Comparison of ENCODE assay signal across 13 mouse cellular contexts in genomic region chr11:32550102-32550501, GRCm38 (mm10). TPM values are rescaled to one million over a fixed set of nuclear protein-coding genes. Genes with fewer than 3 reads are reported as not detected.
A peak's percentile ranks its signal among the peaks of the same experiment; 100 is the strongest.
DNase-seq lines count a peak whose midpoint lies in the region; ATAC-seq and TF ChIP-seq lines count a peak whose summit lies in the region.
"Had no signal": no experiment of that assay in that cellular context is flagged by ENCODE, and none has a peak within 500 bp of the region (broad histone marks: within the 10 kb centered on the region; RNA-seq: fewer than 3 reads in every experiment).

No protein-coding gene starts in this region.

- no peaks in the 10 kb centered on the region for H3K36me3 ChIP-seq in embryonic facial prominence, embryonic 14.5 days (ENCODE audit: control insufficient read depth, insufficient read depth, low read length)
- no peaks in the 10 kb centered on the region for H3K36me3 ChIP-seq in embryonic facial prominence, embryonic 10.5 days (replicated peaks)
- no peaks in the 10 kb centered on the region for H3K36me3 ChIP-seq in hindbrain, embryonic 12.5 days
- no peaks in the 10 kb centered on the region for H3K36me3 ChIP-seq in hindbrain, embryonic 14.5 days (replicated peaks; ENCODE audit: control insufficient read depth, insufficient read depth)
- H3K36me3 ChIP-seq in C2C12 (ENCODE audit: control insufficient read depth, insufficient read depth): peaks cover 2% of the 10 kb centered on the region
- no peaks in the 10 kb centered on the region for H3K36me3 ChIP-seq in limb, embryonic 14.5 days (ENCODE audit: control insufficient read depth, insufficient read depth, low read length)
- H3K36me3 ChIP-seq: heart, embryonic 15.5 days had no signal

- no peaks in the 10 kb centered on the region for H3K9me3 ChIP-seq in embryonic facial prominence, embryonic 14.5 days (ENCODE audit: control insufficient read depth, low read length)
- H3K9me3 ChIP-seq in embryonic facial prominence, embryonic 10.5 days: no peaks in the 10 kb centered on the region
- no peaks in the 10 kb centered on the region for H3K9me3 ChIP-seq in hindbrain, embryonic 12.5 days (replicated peaks)
- H3K9me3 ChIP-seq in hindbrain, embryonic 14.5 days (ENCODE audit: control insufficient read depth, low read length): no peaks in the 10 kb centered on the region
- H3K9me3 ChIP-seq in limb, embryonic 14.5 days (ENCODE audit: control insufficient read depth, low read length): no peaks in the 10 kb centered on the region
- H3K9me3 ChIP-seq: heart, embryonic 15.5 days had no signal

- ATAC-seq in embryonic facial prominence, embryonic 14.5 days (ENCODE audit: low read depth): peak; percentile 24; the same call in 1 of the 2 replicates
- 0 out of 2 replicates have a peak, but pooled peaks have one; percentile 24 for ATAC-seq in hindbrain, embryonic 12.5 days (ENCODE audit: low FRiP score)
- ATAC-seq in hindbrain, embryonic 14.5 days (ENCODE audit: low FRiP score): no peak
- ATAC-seq in limb, embryonic 14.5 days (ENCODE audit: low FRiP score, low read depth): peak; percentile 28; the same call in 1 of the 2 replicates

- no peak overlapping the region for H3K9ac ChIP-seq in embryonic facial prominence, embryonic 14.5 days (ENCODE audit: low read depth, low read length)
- no peak overlapping the region for H3K9ac ChIP-seq in hindbrain, embryonic 12.5 days
- H3K9ac ChIP-seq in hindbrain, embryonic 14.5 days: no peak overlapping the region
- no peak overlapping the region for H3K9ac ChIP-seq in limb, embryonic 14.5 days (ENCODE audit: low read depth, low read length, severe bottlenecking)
- H3K9ac ChIP-seq: heart, embryonic 15.5 days; liver, embryonic 14.5 days had no signal

- no peak overlapping the region for H3ac ChIP-seq in C2C12 (ENCODE audit: control insufficient read depth, insufficient read length, low read depth)

- peaks cover 15% of the 10 kb centered on the region for H3K79me3 ChIP-seq in C2C12 (ENCODE audit: low read depth)

- peaks cover 70% of the 10 kb centered on the region for H3K79me2 ChIP-seq in C2C12 (ENCODE audit: control insufficient read depth, insufficient read depth)

- TF ChIP-seq CTCF in C2C12 (IDR thresholded peaks at IDR 0.05; ENCODE audit: control insufficient read depth, insufficient read depth, insufficient read length): no peak

- 63% methylated on average over 4 of the region's 4 CpGs for WGBS in embryonic facial prominence, embryonic 14.5 days
- WGBS in embryonic facial prominence, embryonic 10.5 days: 58% methylated on average over 4 of the region's 4 CpGs
- WGBS in hindbrain, embryonic 12.5 days: 32% methylated on average over 4 of the region's 4 CpGs
- WGBS in hindbrain, embryonic 14.5 days: 33% methylated on average over 4 of the region's 4 CpGs
- WGBS in limb, embryonic 14.5 days: 53% methylated on average over 4 of the region's 4 CpGs

- H3K4me1 ChIP-seq in embryonic facial prominence, embryonic 14.5 days (ENCODE audit: control insufficient read depth, insufficient read depth, low read length): peaks cover 37% of the 10 kb centered on the region
- peaks cover 59% of the 10 kb centered on the region for H3K4me1 ChIP-seq in embryonic facial prominence, embryonic 10.5 days
- H3K4me1 ChIP-seq in hindbrain, embryonic 12.5 days: peaks cover 42% of the 10 kb centered on the region
- H3K4me1 ChIP-seq in hindbrain, embryonic 14.5 days (replicated peaks; ENCODE audit: control insufficient read depth, insufficient read depth, low read length): peaks cover 25% of the 10 kb centered on the region
- peaks cover 33% of the 10 kb centered on the region for H3K4me1 ChIP-seq in limb, embryonic 14.5 days (ENCODE audit: control insufficient read depth, insufficient read depth, low read length)

- no peak overlapping the region for H3K4me3 ChIP-seq in embryonic facial prominence, embryonic 14.5 days (ENCODE audit: low read depth, low read length)
- H3K4me3 ChIP-seq in embryonic facial prominence, embryonic 10.5 days: no peak overlapping the region
- no peak overlapping the region for H3K4me3 ChIP-seq in hindbrain, embryonic 12.5 days
- no peak overlapping the region for H3K4me3 ChIP-seq in hindbrain, embryonic 14.5 days (replicated peaks; ENCODE audit: low read length)
- no peak overlapping the region for H3K4me3 ChIP-seq in C2C12 (ENCODE audit: insufficient read depth, poor library complexity, severe bottlenecking)
- no peak overlapping the region for H3K4me3 ChIP-seq in limb, embryonic 14.5 days (replicated peaks; ENCODE audit: low read length)
- H3K4me3 ChIP-seq: heart, embryonic 15.5 days had no signal

- no peak overlapping the region for H3K27ac ChIP-seq in embryonic facial prominence, embryonic 14.5 days (replicated peaks; ENCODE audit: low read depth, low read length)
- no peak overlapping the region; the same call in 1 of the 2 replicates for H3K27ac ChIP-seq in embryonic facial prominence, embryonic 10.5 days (replicated peaks)
- H3K27ac ChIP-seq in hindbrain, embryonic 12.5 days: no peak overlapping the region
- H3K27ac ChIP-seq in hindbrain, embryonic 14.5 days: no peak overlapping the region
- no peak overlapping the region for H3K27ac ChIP-seq in limb, embryonic 14.5 days (replicated peaks; ENCODE audit: low read depth, low read length)
- H3K27ac ChIP-seq: heart, embryonic 15.5 days; liver, embryonic 14.5 days had no signal

- H3K27me3 ChIP-seq in embryonic facial prominence, embryonic 14.5 days (replicated peaks; ENCODE audit: control insufficient read depth, insufficient read depth, low read length): no peaks in the 10 kb centered on the region
- H3K27me3 ChIP-seq in embryonic facial prominence, embryonic 10.5 days (replicated peaks; ENCODE audit: low read depth, poor library complexity, severe bottlenecking): no peaks in the 10 kb centered on the region
- peaks cover 6% of the 10 kb centered on the region for H3K27me3 ChIP-seq in hindbrain, embryonic 12.5 days
- no peaks in the 10 kb centered on the region for H3K27me3 ChIP-seq in hindbrain, embryonic 14.5 days (ENCODE audit: control insufficient read depth, insufficient read depth, low read length)
- H3K27me3 ChIP-seq in C2C12 (ENCODE audit: control insufficient read depth, insufficient read depth, insufficient read length): no peaks in the 10 kb centered on the region
- no peaks in the 10 kb centered on the region for H3K27me3 ChIP-seq in limb, embryonic 14.5 days (ENCODE audit: control insufficient read depth, insufficient read depth, low read length)
- H3K27me3 ChIP-seq: heart, embryonic 15.5 days had no signal

- peak; percentile 80 for DNase-seq in embryonic facial prominence, embryonic 14.5 days (ENCODE audit: low spot score)
- no peak for DNase-seq in embryonic facial prominence, embryonic 10.5 days (ENCODE audit: low spot score)
- no peak for DNase-seq in hindbrain, embryonic 14.5 days (ENCODE audit: low spot score)
- peak; percentile 50 for DNase-seq in limb, embryonic 14.5 days (ENCODE audit: low spot score)
- no peak for DNase-seq in layer of hippocampus, adult 9-11 months
- DNase-seq in kidney, adult 9 months: no peak
- DNase-seq: cerebellum, adult 11-12 months; kidney, adult 8-10 months; lung, postnatal 36 days had no signal

- no peak for TF ChIP-seq POLR2A in limb, embryonic 14.5 days (IDR thresholded peaks at IDR 0.05; ENCODE audit: borderline replicate concordance, extremely low read depth, insufficient read depth, insufficient read length)

- H3K4me2 ChIP-seq in embryonic facial prominence, embryonic 14.5 days (ENCODE audit: low read depth, low read length): no peak overlapping the region
- H3K4me2 ChIP-seq in hindbrain, embryonic 12.5 days (replicated peaks): no peak overlapping the region
- no peak overlapping the region for H3K4me2 ChIP-seq in hindbrain, embryonic 14.5 days (replicated peaks)
- no peak overlapping the region for H3K4me2 ChIP-seq in limb, embryonic 14.5 days (replicated peaks; ENCODE audit: low read depth, low read length, severe bottlenecking)
- H3K4me2 ChIP-seq: heart, embryonic 15.5 days had no signal

TF ChIP-seq in C2C12, 6 proteins besides CTCF, POLR2A, EP300 and RAD21:
- TF ChIP-seq CEBPB (IDR thresholded peaks at IDR 0.05; ENCODE audit: low read depth) (no peak), MYOD1 (IDR thresholded peaks at IDR 0.05; ENCODE audit: control insufficient read depth, insufficient read length, low read depth) (peak; percentile 81)
TF ChIP-seq in C2C12: peak in this region for 1.

RNA-seq across cellular contexts. Expression of gene Stk10, which starts 17.0 kb away (rescaled TPM):
- polyA plus RNA-seq in embryonic facial prominence, embryonic 14.5 days (2014; fragmentation: Nextera tagmentation; extraction: Ambion mirVana): 2.8 and 2.9 TPM in 2 replicates
- 2.2 and 3.0 TPM in 2 replicates for polyA plus RNA-seq in embryonic facial prominence, embryonic 10.5 days (2016; fragmentation: Nextera tagmentation; extraction: Ambion mirVana)
- polyA plus RNA-seq in hindbrain, embryonic 12.5 days (2016; fragmentation: Nextera tagmentation; extraction: Ambion mirVana): 2.5 and 3.3 TPM in 2 replicates
- polyA plus RNA-seq in hindbrain, embryonic 14.5 days (2014; fragmentation: Nextera tagmentation; extraction: Ambion mirVana): 1.8 and 2.2 TPM in 2 replicates
- polyA plus RNA-seq in C2C12 (2012; fragmentation: generic; extraction: Trizol): 8.2 TPM
- 7.1 and 8.3 TPM in 2 replicates for polyA plus RNA-seq in limb, embryonic 14.5 days (2012; rRNA removed)
- 1.9 and 2.5 TPM in 2 replicates for polyA plus RNA-seq in limb, embryonic 14.5 days (2014; fragmentation: Nextera tagmentation; extraction: Ambion mirVana)

RNA-seq across cellular contexts. Expression of gene Efcab9, which starts 18.2 kb away (rescaled TPM):
- 0.31 TPM in 1 of 2 replicates, not detected in the other for polyA plus RNA-seq in embryonic facial prominence, embryonic 14.5 days (2014; fragmentation: Nextera tagmentation; extraction: Ambion mirVana)
- polyA plus RNA-seq in embryonic facial prominence, embryonic 10.5 days (2016; fragmentation: Nextera tagmentation; extraction: Ambion mirVana): 0.39 TPM in 1 of 2 replicates, not detected in the other
- not detected in 2 replicates for polyA plus RNA-seq in hindbrain, embryonic 12.5 days (2016; fragmentation: Nextera tagmentation; extraction: Ambion mirVana)
- not detected in 2 replicates for polyA plus RNA-seq in hindbrain, embryonic 14.5 days (2014; fragmentation: Nextera tagmentation; extraction: Ambion mirVana)
- 0.14 TPM for polyA plus RNA-seq in C2C12 (2012; fragmentation: generic; extraction: Trizol)
- 0.11 TPM in 1 of 2 replicates, not detected in the other for polyA plus RNA-seq in limb, embryonic 14.5 days (2012; rRNA removed)
- polyA plus RNA-seq in limb, embryonic 14.5 days (2014; fragmentation: Nextera tagmentation; extraction: Ambion mirVana): not detected in 2 replicates

Comparison
In these comparisons a context has a peak if more than half of its experiments do, and no peak if none do; other contexts are left out.
1. DNase-seq: peak in embryonic facial prominence, embryonic 14.5 days (single experiment) and limb, embryonic 14.5 days (single experiment); none in embryonic facial prominence, embryonic 10.5 days (single experiment), hindbrain, embryonic 14.5 days (single experiment), layer of hippocampus, adult 9-11 months (single experiment) and kidney, adult 9 months (single experiment).